Mouse (Mus musculus) stomach, embryonic 14.5 days (tissue): Measurements from ENCODE around the gene Rnf141. TPM values are rescaled to one million over a fixed set of nuclear protein-coding genes. Genes with fewer than 3 reads are reported as not detected.

Experiments
- microRNA-seq: library from miRNA; unstranded; fragments of <30 nt; microRNA quantifications from one replicate; pipeline ENCODE4, GENCODE M21; 2016
- polyA plus RNA-seq: library from polyadenylated mRNA; unstranded; fragments of >200 nt; fragmentation: Nextera tagmentation; extraction: Ambion mirVana; gene quantifications from 2 replicates; pipeline ENCODE4 v1.2.1, GENCODE M21; 2014

Gene Rnf141
- polyA plus RNA-seq, 1 experiment from 2014 or later: 41.0 TPM

Small RNA genes lying within 50 kb of the gene (microRNA-seq; reads per million reads assigned to microRNA genes)
- not detected for gene Gm47282

Other genes starting within 250 kb of the Rnf141 start
- gene Sbf2, start 229.5 kb downstream of the Rnf141 start, polyA plus RNA-seq: 46.1 and 48.8 TPM in 2 replicates
- 3.4 and 4.0 TPM in 2 replicates for gene Adm, start 216.8 kb downstream of the Rnf141 start, polyA plus RNA-seq
- gene Ampd3, start 76.3 kb downstream of the Rnf141 start, polyA plus RNA-seq: 2.1 and 2.9 TPM in 2 replicates
- 5.6 and 9.5 TPM in 2 replicates for gene Lyve1, start 18.8 kb upstream of the Rnf141 start, polyA plus RNA-seq
- 30.0 and 36.3 TPM in 2 replicates for gene Mrvi1, start 138.0 kb upstream of the Rnf141 start, polyA plus RNA-seq
- 60.2 and 63.3 TPM in 2 replicates for gene Ctr9, start 184.5 kb upstream of the Rnf141 start, polyA plus RNA-seq
- 843 and 869 TPM in 2 replicates for gene Eif4g2, start 238.6 kb upstream of the Rnf141 start, polyA plus RNA-seq